Mouse (Mus musculus) liver, embryonic 14.5 days (tissue): ENCODE measurements around the gene Oas1d. TPM values are rescaled to one million over a fixed set of nuclear protein-coding genes. Genes with fewer than 3 reads are reported as not detected.
A peak's percentile ranks its signal among the peaks of the same experiment; 100 is the strongest.
"Not testable (repeated sequence)": the region's sequence is repeated elsewhere in the genome, so short reads cannot be mapped to it uniquely, and the experiment has no call there.

ENCODE experiments used
- ATAC-seq: fragments of 200-750 bp; cut with Nextera tagmentation; 2 replicates; pipeline ENCODE4 v1.8.0; 2017; ENCODE audit warnings: moderate number of reproducible peaks, mild to moderate bottlenecking, moderate library complexity; ENCODE audit not compliant: insufficient read depth
- DNase-seq, 3 experiments: peaks; one replicate each; pipeline ENCODE4 v3.0.0-alpha.2; 2012 to 2013; ENCODE audit warnings: low read depth in 3 of 3, low spot score in 3 of 3
- H3K27ac ChIP-seq: fragments of 300-500 bp; sonication (generic); 2 replicates; pipeline ENCODE4 v1.5.1; 2014; ENCODE audit warnings: moderate library complexity, mild to moderate bottlenecking, control low read depth, inconsistent platforms
- H3K27me3 ChIP-seq: fragments of 300-500 bp; sonication (generic); 2 replicates; pipeline ENCODE4 v1.6.1; 2014; ENCODE audit warnings: mild to moderate bottlenecking, low read length, moderate library complexity; ENCODE audit not compliant: control insufficient read depth, insufficient read depth
- H3K36me3 ChIP-seq: fragments of 300-500 bp; sonication (generic); replicated peaks from 2 replicates; pipeline ENCODE4 v1.6.1; 2014; ENCODE audit warnings: low read depth; ENCODE audit not compliant: control insufficient read depth, insufficient read depth
- H3K4me1 ChIP-seq, 2 experiments: fragments of 200-500 bp in 1 of 2; fragments of 300-500 bp in 1 of 2; sonication (generic) in 1 of 2; replicated peaks; 2 replicates each; pipeline ENCODE4 v1.6.1; 2012 to 2014; ENCODE audit warnings: antibody characterized with exemption in 1 of 2, inconsistent platforms in 1 of 2, low read length in 1 of 2; ENCODE audit not compliant: control insufficient read depth in 2 of 2, insufficient read depth in 2 of 2
- H3K4me2 ChIP-seq: fragments of 300-500 bp; sonication (generic); 2 replicates; pipeline ENCODE4 v1.6.1; 2014; ENCODE audit warnings: low read depth, mild to moderate bottlenecking, control low read depth, moderate library complexity
- H3K4me3 ChIP-seq, 2 experiments: fragments of 200-500 bp in 1 of 2; fragments of 300-500 bp in 1 of 2; sonication (generic) in 1 of 2; 2 replicates each; pipeline ENCODE4 v1.5.1; 2012 to 2014; ENCODE audit warnings: low read depth in 2 of 2, low read length in 2 of 2, mild to moderate bottlenecking in 2 of 2, control low read depth in 1 of 2, inconsistent platforms in 1 of 2, moderate library complexity in 1 of 2; ENCODE audit not compliant: insufficient read depth in 1 of 2
- H3K9ac ChIP-seq: fragments of 300-500 bp; sonication (generic); replicated peaks from 2 replicates; pipeline ENCODE4 v1.6.1; 2014; ENCODE audit warnings: mild to moderate bottlenecking, control low read depth, moderate library complexity
- H3K9me3 ChIP-seq: fragments of 300-500 bp; sonication (generic); 2 replicates; pipeline ENCODE4 v1.6.1; 2016; ENCODE audit warnings: low read length, mixed read lengths; ENCODE audit not compliant: control insufficient read depth
- CTCF ChIP-seq: IDR thresholded peaks from 2 replicates; pipeline ENCODE4 v1.5.1; 2016; ENCODE audit warnings: antibody characterized with exemption, low read depth, control low read depth
- EP300 ChIP-seq: IDR thresholded peaks from 2 replicates; pipeline ENCODE4 v1.6.1; 2016; ENCODE audit warnings: antibody characterized with exemption, low read depth
- WGBS: fragments of 180-500 bp; shearing (Covaris S2); extraction: QIAGEN DNeasy Blood & Tissue Kit; methylation state at CpG from one replicate; pipeline ENCODE4 v1.1.7; 2014; ENCODE audit not compliant: insufficient replicate concordance; 5-methylcytosine and 5-hydroxymethylcytosine counted together
- polyA plus RNA-seq, 2 experiments: library from polyadenylated mRNA; depleted of rRNA in 1 of 2; stranded (reverse) in 1 of 2; unstranded in 1 of 2; fragments of >200 nt; fragmentation: Nextera tagmentation in 1 of 2; extraction: Ambion mirVana in 1 of 2; gene quantifications; 2 replicates each; pipeline versions ENCODE4 v1.2.1 to v1.2.3; 2012 to 2014

The Oas1d gene
- polyA plus RNA-seq (2012; rRNA removed) (not detected in 2 replicates), polyA plus RNA-seq (2014; fragmentation: Nextera tagmentation; extraction: Ambion mirVana) (not detected in 2 replicates)

GRCm38 (mm10) chr5:120914204-120914603, at the start of gene Oas1d:
Gene Oas1d (plus strand): TSS chr5:120914536.
- H3K4me1 ChIP-seq, H3K27ac ChIP-seq, H3K9me3 ChIP-seq, H3K9ac ChIP-seq, H3K27me3 ChIP-seq, H3K4me2 ChIP-seq, H3K4me3 ChIP-seq, ATAC-seq, DNase-seq, H3K36me3 ChIP-seq: not testable (repeated sequence)
- 26% methylated on average over 8 of the region's 8 CpGs for WGBS

DNA sequence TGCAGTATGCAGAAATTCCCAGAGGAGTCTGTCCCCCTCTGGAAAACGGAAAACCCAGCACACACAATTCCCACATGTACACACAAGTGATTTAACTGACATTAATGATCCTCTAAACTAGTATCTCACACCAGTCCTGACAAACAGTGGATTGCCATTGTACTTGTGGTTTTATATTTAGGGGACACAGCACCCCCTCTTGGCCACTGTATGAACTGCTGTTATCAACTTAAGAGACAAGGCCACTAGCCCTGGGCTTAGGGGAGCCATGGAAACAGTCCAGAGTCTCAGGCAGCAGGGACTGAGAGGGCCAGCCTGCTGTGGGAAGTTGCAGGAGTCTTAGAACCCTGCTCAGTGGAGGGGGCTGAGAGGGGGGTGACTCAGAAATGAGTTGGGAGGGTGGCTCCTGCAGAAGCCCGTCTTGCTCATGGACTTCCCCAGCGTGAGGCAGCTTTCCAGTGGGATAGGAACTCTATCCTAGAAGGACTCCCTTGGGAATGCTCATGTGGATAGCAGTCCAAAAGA, 48.9 kb upstream of the Oas1d start:
- H3K4me2 ChIP-seq: no peak overlapping the region
- no peak overlapping the region for H3K27ac ChIP-seq
- H3K36me3 ChIP-seq: no peaks in the 10 kb centered on the region
- no peaks in the 10 kb centered on the region for H3K9me3 ChIP-seq
- no peaks in the 10 kb centered on the region for H3K4me1 ChIP-seq
- DNase-seq (peak in 1 of 3 experiments; percentile 11), ATAC-seq (no peak)
- H3K27me3 ChIP-seq: no peaks in the 10 kb centered on the region
- no peak overlapping the region for H3K9ac ChIP-seq
- TF ChIP-seq CTCF (peak; percentile 61), EP300 (no peak)
- WGBS: 53% methylated on average over 3 of the region's 3 CpGs
- H3K4me3 ChIP-seq: no peak overlapping the region

- no peak for DNase-seq
- no peak for TF ChIP-seq CTCF
- TF ChIP-seq EP300: no peak
- no peak overlapping the region for H3K27ac ChIP-seq
- no peaks in the 10 kb centered on the region for H3K27me3 ChIP-seq
- no peak overlapping the region for H3K9ac ChIP-seq
- H3K36me3 ChIP-seq: no peaks in the 10 kb centered on the region
- H3K4me2 ChIP-seq: no peak overlapping the region
- WGBS: 51% methylated on average over 7 of the region's 7 CpGs
- H3K4me1 ChIP-seq: no peaks in the 10 kb centered on the region
- no peak overlapping the region for H3K4me3 ChIP-seq
- no peaks in the 10 kb centered on the region for H3K9me3 ChIP-seq
- ATAC-seq: no peak
Measured at GRCm38 (mm10) chr5:120869436-120870015, 44.8 kb upstream of the Oas1d start.

GRCm38 (mm10) chr5:120870081-120870480, 44.3 kb upstream of the Oas1d start:
- no peak overlapping the region for H3K27ac ChIP-seq
- WGBS: 48% methylated on average over 3 of the region's 3 CpGs
- H3K4me1 ChIP-seq: no peaks in the 10 kb centered on the region
- H3K4me2 ChIP-seq: no peak overlapping the region
- H3K9me3 ChIP-seq: no peaks in the 10 kb centered on the region
- ATAC-seq: no peak
- no peaks in the 10 kb centered on the region for H3K36me3 ChIP-seq
- no peak overlapping the region for H3K9ac ChIP-seq
- no peaks in the 10 kb centered on the region for H3K27me3 ChIP-seq
- TF ChIP-seq EP300 (no peak), CTCF (no peak)
- no peak overlapping the region for H3K4me3 ChIP-seq
- DNase-seq: no peak

GRCm38 (mm10) chr5:120870782-120871181, 43.6 kb upstream of the Oas1d start:
- Histone ChIP-seq H3K4me1 (no peaks in the 10 kb centered on the region), H3K27ac (no peak overlapping the region), H3K4me2 (no peak overlapping the region), H3K27me3 (no peaks in the 10 kb centered on the region), H3K4me3 (no peak overlapping the region), H3K9me3 (no peaks in the 10 kb centered on the region), H3K9ac (no peak overlapping the region), H3K36me3 (no peaks in the 10 kb centered on the region)
- ATAC-seq (no peak), DNase-seq (no peak)
- WGBS: 63% methylated on average over 7 of the region's 7 CpGs
- no peak for TF ChIP-seq CTCF
- no peak for TF ChIP-seq EP300
